Mouse (Mus musculus) liver, embryonic 11.5 days (tissue): Measurements from ENCODE around the gene Vars. TPM values are rescaled to one million over a fixed set of nuclear protein-coding genes. Genes with fewer than 3 reads are reported as not detected.
"Not testable (repeated sequence)": the region's sequence is repeated elsewhere in the genome, so short reads cannot be mapped to it uniquely, and the experiment has no call there.

Experiments
- ATAC-seq: fragments of 200-750 bp; cut with Nextera tagmentation; replicated peaks from 2 replicates; pipeline ENCODE4 v1.8.0; 2017; ENCODE audit warnings: moderate number of reproducible peaks, mild to moderate bottlenecking, moderate TSS enrichment, moderate library complexity; ENCODE audit not compliant: low FRiP score
- DNase-seq: peaks from one replicate; pipeline ENCODE4 v3.0.0-alpha.2; 2017; ENCODE audit warnings: low spot score
- H3K27ac ChIP-seq: fragments of 300-500 bp; sonication (generic); 2 replicates; pipeline ENCODE4 v1.5.1; 2014; ENCODE audit warnings: mild to moderate bottlenecking, low read depth, low read length, control low read depth
- H3K27me3 ChIP-seq: fragments of 300-500 bp; sonication (generic); replicated peaks from 2 replicates; pipeline ENCODE4 v1.6.1; 2014; ENCODE audit warnings: low read length, mixed read lengths; ENCODE audit not compliant: control insufficient read depth, insufficient read depth
- H3K36me3 ChIP-seq: fragments of 300-500 bp; sonication (generic); 2 replicates; pipeline ENCODE4 v1.6.1; 2014; ENCODE audit warnings: mild to moderate bottlenecking, low read length, moderate library complexity, mixed read lengths; ENCODE audit not compliant: control insufficient read depth, insufficient read depth
- H3K4me1 ChIP-seq: fragments of 300-500 bp; sonication (generic); replicated peaks from 2 replicates; pipeline ENCODE4 v1.6.1; 2014; ENCODE audit warnings: low read length, mixed read lengths; ENCODE audit not compliant: control insufficient read depth, insufficient read depth
- H3K4me2 ChIP-seq: fragments of 300-500 bp; sonication (generic); 2 replicates; pipeline ENCODE4 v1.6.1; 2014; ENCODE audit warnings: mild to moderate bottlenecking, control low read depth, moderate library complexity
- H3K4me3 ChIP-seq: fragments of 300-500 bp; sonication (generic); 2 replicates; pipeline ENCODE4 v1.5.1; 2014; ENCODE audit warnings: low read depth, low read length, control low read depth
- H3K9ac ChIP-seq: fragments of 300-500 bp; sonication (generic); 2 replicates; pipeline ENCODE4 v1.6.1; 2014; ENCODE audit warnings: low read depth, low read length, control low read depth
- H3K9me3 ChIP-seq: fragments of 300-500 bp; sonication (generic); 2 replicates; pipeline ENCODE4 v1.6.1; 2016; ENCODE audit warnings: low read length, inconsistent platforms, mixed read lengths; ENCODE audit not compliant: control insufficient read depth
- WGBS: fragments of 180-500 bp; shearing (Covaris S2); extraction: QIAGEN DNeasy Blood & Tissue Kit; methylation state at CpG from one replicate; pipeline ENCODE4 v1.1.7; 2014; 5-methylcytosine and 5-hydroxymethylcytosine counted together
- polyA plus RNA-seq: library from polyadenylated mRNA; unstranded; fragments of >200 nt; fragmentation: Nextera tagmentation; extraction: Ambion mirVana; gene quantifications from 2 replicates; pipeline ENCODE4 v1.2.1, GENCODE M21; 2014

The Vars gene
- polyA plus RNA-seq, 1 experiment from 2014 or later: 234 TPM

DNA sequence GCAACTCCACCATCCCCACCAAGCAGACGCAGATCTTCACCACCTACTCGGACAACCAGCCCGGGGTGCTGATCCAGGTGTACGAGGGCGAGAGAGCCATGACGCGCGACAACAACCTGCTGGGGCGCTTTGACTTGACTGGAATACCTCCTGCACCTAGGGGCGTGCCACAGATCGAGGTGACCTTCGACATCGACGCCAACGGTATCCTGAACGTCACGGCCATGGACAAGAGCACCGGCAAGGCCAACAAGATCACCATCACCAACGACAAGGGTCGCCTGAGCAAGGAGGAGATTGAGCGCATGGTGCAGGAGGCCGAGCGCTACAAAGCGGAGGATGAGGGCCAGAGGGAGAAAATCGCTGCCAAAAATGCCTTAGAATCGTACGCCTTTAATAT, 22.5 kb upstream of the Vars start:
- Histone ChIP-seq H3K4me1 (peaks cover 10% of the 10 kb centered on the region), H3K9ac (no peak overlapping the region), H3K4me3 (no peak overlapping the region), H3K4me2 (no peak overlapping the region), H3K27me3 (peaks cover 8% of the 10 kb centered on the region), H3K27ac (no peak overlapping the region), H3K36me3 (no peaks in the 10 kb centered on the region), H3K9me3 (no peaks in the 10 kb centered on the region)
- no peak for DNase-seq
- 88% methylated on average over 27 of the region's 27 CpGs for WGBS
- no peak for ATAC-seq

DNA sequence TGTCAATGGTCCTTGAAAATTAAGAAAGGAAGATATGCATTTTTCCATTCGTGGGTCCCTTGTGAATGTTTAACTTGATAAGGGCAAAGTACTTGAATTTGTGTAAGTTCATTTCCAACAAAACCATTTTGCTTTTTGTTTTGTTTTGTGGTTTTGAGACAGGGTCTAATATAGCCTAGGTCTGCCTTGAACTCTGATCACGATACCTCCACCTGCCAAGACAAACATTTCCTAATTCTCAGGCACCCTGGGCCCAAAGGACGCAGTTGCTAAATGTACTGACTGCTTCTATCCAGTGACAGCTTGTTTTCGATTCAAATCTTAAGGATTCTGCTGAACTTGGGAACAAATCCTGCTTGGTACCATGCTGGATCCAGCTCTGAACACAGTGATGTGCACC, 21.2 kb upstream of the Vars start:
- H3K36me3 ChIP-seq: no peaks in the 10 kb centered on the region
- H3K4me3 ChIP-seq: no peak overlapping the region
- H3K9me3 ChIP-seq: no peaks in the 10 kb centered on the region
- ATAC-seq (no peak), DNase-seq (no peak)
- H3K4me1 ChIP-seq: peaks cover 10% of the 10 kb centered on the region
- WGBS: 87% methylated on average over 4 of the region's 4 CpGs
- no peaks in the 10 kb centered on the region for H3K27me3 ChIP-seq
- no peak overlapping the region for H3K27ac ChIP-seq
- H3K4me2 ChIP-seq: no peak overlapping the region
- no peak overlapping the region for H3K9ac ChIP-seq

DNA sequence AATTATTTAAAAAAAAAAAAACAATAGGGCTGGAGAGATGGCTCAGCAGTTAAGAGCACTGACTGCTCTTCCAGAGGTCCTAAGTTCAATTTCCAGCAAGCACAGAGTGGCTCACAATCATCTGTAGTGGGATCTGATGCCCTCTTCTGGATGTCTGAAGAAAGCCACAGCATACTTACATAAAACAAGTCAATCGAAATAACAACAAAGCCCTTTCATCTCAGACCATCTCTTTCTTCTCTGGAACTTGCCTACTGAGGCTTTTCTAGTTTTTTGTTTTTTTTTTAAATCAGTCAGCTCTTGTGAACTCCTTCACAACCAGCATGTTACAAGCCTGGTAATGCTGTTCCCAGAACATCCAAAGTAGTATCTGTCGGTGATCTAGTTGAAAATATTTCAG, 20.1 kb upstream of the Vars start:
- H3K27ac ChIP-seq: peak overlapping the region; percentile 98
- DNase-seq: no peak

DNA sequence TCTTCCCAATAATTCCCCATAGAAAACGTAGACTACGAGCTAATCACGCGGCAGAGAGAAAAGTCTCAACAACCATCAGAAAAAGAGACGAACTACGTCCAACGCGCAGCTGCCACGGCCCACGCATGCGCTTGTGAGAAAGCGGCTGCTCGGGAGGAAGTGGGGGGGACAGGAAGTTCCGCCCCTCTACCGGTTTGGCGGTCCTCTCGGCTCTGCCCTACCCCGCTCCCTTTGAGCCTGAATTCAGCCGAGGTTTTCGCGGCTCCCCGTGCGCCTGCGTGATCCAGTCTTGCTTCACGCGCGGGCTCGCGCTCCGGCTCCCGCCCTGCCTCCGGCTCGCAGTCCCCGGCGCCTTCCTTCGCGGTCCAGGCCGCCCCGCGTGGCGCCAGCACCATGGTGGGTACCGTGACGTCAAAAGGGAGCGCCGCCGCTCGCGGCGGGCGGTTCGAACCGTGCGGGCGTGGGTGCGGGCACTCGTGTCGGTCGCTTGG, 19.1 kb upstream of the Vars start, which contains the start of gene Lsm2:
Lsm2 (plus strand) TSS at position 173 of the 491 bp plus-strand sequence.
- Histone ChIP-seq H3K4me2 (peak within 1 kb of the TSS; percentile 91), H3K27ac (peak within 1 kb of the TSS; percentile 98)
- under 1% methylated on average over 58 of the region's 58 CpGs for WGBS

More for the DNA sequence above, 20.1 kb upstream of the Vars start:
- no peak for ATAC-seq
- peaks cover 8% of the 10 kb centered on the region for H3K36me3 ChIP-seq
- H3K4me3 ChIP-seq: peak overlapping the region; percentile 94
- H3K9me3 ChIP-seq: no peaks in the 10 kb centered on the region
- WGBS: 12% methylated on average over 2 of the region's 2 CpGs
- peak overlapping the region; percentile 91 for H3K4me2 ChIP-seq
- H3K9ac ChIP-seq: peak overlapping the region; percentile 96
- no peaks in the 10 kb centered on the region for H3K27me3 ChIP-seq
- peaks cover 10% of the 10 kb centered on the region for H3K4me1 ChIP-seq

DNA sequence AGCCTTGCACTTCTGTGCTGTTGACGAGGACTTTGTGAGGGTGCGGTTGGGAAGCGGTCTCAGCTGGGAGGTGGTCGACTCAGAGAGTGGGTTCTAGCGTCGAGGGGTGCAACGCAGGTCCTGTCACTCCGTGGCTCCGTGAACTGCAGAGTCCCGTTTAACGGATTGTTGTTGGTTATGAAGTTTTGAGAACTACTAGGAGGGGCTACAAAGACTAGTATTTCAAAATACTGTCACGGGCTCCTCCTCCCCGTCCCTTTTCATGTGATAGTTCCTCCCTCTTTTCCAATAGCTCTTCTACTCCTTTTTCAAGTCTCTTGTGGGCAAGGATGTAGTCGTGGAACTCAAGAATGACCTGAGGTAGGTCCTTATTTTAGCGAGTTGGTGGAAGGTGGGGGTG, 18.5 kb upstream of the Vars start:
- Histone ChIP-seq H3K4me1 (peaks cover 10% of the 10 kb centered on the region), H3K9me3 (no peaks in the 10 kb centered on the region), H3K27me3 (no peaks in the 10 kb centered on the region), H3K4me2 (peak overlapping the region; percentile 91), H3K27ac (peak overlapping the region; percentile 98), H3K9ac (peak overlapping the region; percentile 96), H3K36me3 (peaks cover 14% of the 10 kb centered on the region), H3K4me3 (peak overlapping the region; percentile 94)
- DNase-seq: no peak
- no peak; the same call in none of the 2 replicates for ATAC-seq
- 0% methylated on average over 15 of the region's 15 CpGs for WGBS

More for the DNA sequence above, 19.1 kb upstream of the Vars start, which contains the start of gene Lsm2:
- Histone ChIP-seq H3K4me3 (peak within 1 kb of the TSS; percentile 94), H3K36me3 (peaks cover 14% of the 10 kb centered on the region), H3K4me1 (peaks cover 10% of the 10 kb centered on the region), H3K9me3 (no peaks in the 10 kb centered on the region), H3K27me3 (no peaks in the 10 kb centered on the region), H3K9ac (peak within 1 kb of the TSS; percentile 96)
- DNase-seq (peak; percentile 94), ATAC-seq (peak; percentile 93)

DNA sequence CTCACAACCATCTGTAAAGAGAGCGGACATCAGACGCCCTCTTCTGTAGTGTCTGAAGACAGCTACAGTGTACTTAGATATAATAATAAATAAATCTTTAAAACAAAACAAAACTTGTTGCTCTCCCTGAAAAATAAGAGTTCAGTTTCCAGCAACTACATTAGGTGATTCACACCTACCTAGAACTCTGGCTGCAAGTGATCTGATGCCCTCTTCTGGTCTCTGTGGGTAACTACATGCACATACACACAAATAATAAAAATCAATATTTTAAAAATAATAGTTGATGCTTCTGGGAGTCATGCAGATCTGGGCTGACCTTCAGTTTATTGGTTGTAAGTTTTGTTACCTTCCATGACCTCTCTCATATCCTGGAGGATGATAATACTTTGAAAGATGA, 16.6 kb upstream of the Vars start:
- Histone ChIP-seq H3K27ac (no peak overlapping the region), H3K9ac (no peak overlapping the region), H3K9me3 (no peaks in the 10 kb centered on the region), H3K4me1 (peaks cover 10% of the 10 kb centered on the region), H3K4me2 (no peak overlapping the region), H3K4me3 (no peak overlapping the region), H3K36me3 (peaks cover 16% of the 10 kb centered on the region), H3K27me3 (no peaks in the 10 kb centered on the region)
- DNase-seq (no peak), ATAC-seq (no peak)
- WGBS: 68% methylated on average over 2 of the region's 2 CpGs

DNA sequence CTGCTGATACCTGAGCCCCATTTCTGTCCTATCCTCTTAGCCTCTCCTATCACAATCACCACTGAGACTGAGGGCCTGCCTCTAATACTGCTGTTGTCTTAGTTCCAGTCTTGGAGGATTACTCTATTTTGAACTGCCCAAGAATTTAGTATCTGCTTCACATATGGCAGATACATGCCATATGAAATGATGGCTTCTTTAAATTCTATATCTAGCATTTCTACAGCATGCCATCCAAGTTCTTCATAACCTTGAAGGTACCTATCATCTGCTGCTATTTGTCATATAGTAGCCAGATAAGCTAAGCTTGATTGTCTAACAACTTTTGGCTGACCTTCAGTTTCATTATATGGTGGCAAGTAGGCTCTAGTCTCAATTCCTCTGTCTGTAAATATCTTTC, 6.0 kb upstream of the Vars start:
- H3K4me1 ChIP-seq: peaks cover 28% of the 10 kb centered on the region
- H3K27me3 ChIP-seq: no peaks in the 10 kb centered on the region
- H3K9ac ChIP-seq: no peak overlapping the region
- H3K4me3 ChIP-seq: no peak overlapping the region
- no peak overlapping the region for H3K4me2 ChIP-seq
- no peaks in the 10 kb centered on the region for H3K9me3 ChIP-seq
- peaks cover 27% of the 10 kb centered on the region for H3K36me3 ChIP-seq
- no peak overlapping the region for H3K27ac ChIP-seq
- DNase-seq: no peak
- ATAC-seq: no peak

DNA sequence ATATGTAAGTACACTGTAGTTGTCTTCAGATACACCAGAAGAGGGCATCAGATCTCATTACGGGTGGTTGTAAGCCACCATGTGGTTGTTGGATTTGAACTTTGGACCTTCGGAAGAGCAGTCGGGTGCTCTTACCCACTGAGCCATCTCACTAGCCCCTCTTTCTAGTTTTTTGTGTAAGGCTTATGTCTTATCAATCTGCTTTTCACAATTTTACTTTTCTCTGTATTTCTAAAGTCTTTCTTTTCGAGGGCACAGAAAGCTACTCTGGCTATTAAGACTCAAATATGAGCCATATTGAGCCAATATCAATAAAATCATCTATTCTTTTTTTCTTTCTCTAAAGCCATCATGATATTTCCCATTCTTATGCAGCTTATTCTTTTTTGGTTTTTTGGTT, 5.6 kb upstream of the Vars start:
- not testable (repeated sequence) for H3K9ac ChIP-seq, DNase-seq, H3K9me3 ChIP-seq, H3K4me2 ChIP-seq, H3K27me3 ChIP-seq, ATAC-seq, H3K4me3 ChIP-seq, H3K27ac ChIP-seq
- peaks cover 27% of the 10 kb centered on the region for H3K36me3 ChIP-seq
- WGBS: 85% methylated on average over 4 of the region's 4 CpGs
- peaks cover 28% of the 10 kb centered on the region for H3K4me1 ChIP-seq

GRCm38 (mm10) chr17:34995927-34996326, 4.9 kb upstream of the Vars start:
- WGBS: 91% methylated on average over 4 of the region's 4 CpGs
- H3K27me3 ChIP-seq, H3K27ac ChIP-seq, H3K9ac ChIP-seq, H3K4me3 ChIP-seq, H3K4me2 ChIP-seq, ATAC-seq, DNase-seq, H3K9me3 ChIP-seq: not testable (repeated sequence)
- Histone ChIP-seq H3K4me1 (peaks cover 28% of the 10 kb centered on the region), H3K36me3 (peaks cover 27% of the 10 kb centered on the region)
